Mouse (Mus musculus) forebrain, embryonic 10.5 days (tissue): ENCODE measurements around the gene Fam160a1. TPM values are rescaled to one million over a fixed set of nuclear protein-coding genes. Genes with fewer than 3 reads are reported as not detected.
A peak's percentile ranks its signal among the peaks of the same experiment; 100 is the strongest.

ENCODE experiments used
- DNase-seq: peaks from one replicate; pipeline ENCODE4 v3.0.0-alpha.2; 2017; ENCODE audit warnings: low spot score; ENCODE audit errors: extremely low spot score
- H3K27ac ChIP-seq: fragments of 300-500 bp; sonication (generic); 2 replicates; pipeline ENCODE4 v1.5.1; 2016; ENCODE audit warnings: mild to moderate bottlenecking
- H3K27me3 ChIP-seq: fragments of 300-500 bp; sonication (generic); 2 replicates; pipeline ENCODE4 v1.6.1; 2016; ENCODE audit warnings: mild to moderate bottlenecking; ENCODE audit not compliant: poor library complexity, severe bottlenecking
- H3K36me3 ChIP-seq: fragments of 300-500 bp; sonication (generic); replicated peaks from 2 replicates; pipeline ENCODE4 v1.6.1; 2016; ENCODE audit warnings: mild to moderate bottlenecking, moderate library complexity
- H3K4me1 ChIP-seq: fragments of 300-500 bp; sonication (generic); 2 replicates; pipeline ENCODE4 v1.6.1; 2016
- H3K4me3 ChIP-seq: fragments of 300-500 bp; sonication (generic); 2 replicates; pipeline ENCODE4 v1.5.1; 2016; ENCODE audit warnings: mild to moderate bottlenecking, moderate library complexity
- H3K9me3 ChIP-seq: fragments of 300-500 bp; sonication (generic); 2 replicates; pipeline ENCODE4 v1.6.1; 2016; ENCODE audit warnings: mild to moderate bottlenecking, moderate library complexity
- WGBS: fragments of 180-500 bp; shearing (Covaris S2); methylation state at CpG from one replicate; pipeline ENCODE4 v1.1.7; 2016; 5-methylcytosine and 5-hydroxymethylcytosine counted together
- polyA plus RNA-seq: library from polyadenylated mRNA; unstranded; fragments of >200 nt; fragmentation: Nextera tagmentation; extraction: Ambion mirVana; gene quantifications from 2 replicates; pipeline ENCODE4 v1.2.1, GENCODE M21; 2016

Fam160a1 gene
- polyA plus RNA-seq, 1 experiment from 2014 or later = 0.40 TPM

DNA sequence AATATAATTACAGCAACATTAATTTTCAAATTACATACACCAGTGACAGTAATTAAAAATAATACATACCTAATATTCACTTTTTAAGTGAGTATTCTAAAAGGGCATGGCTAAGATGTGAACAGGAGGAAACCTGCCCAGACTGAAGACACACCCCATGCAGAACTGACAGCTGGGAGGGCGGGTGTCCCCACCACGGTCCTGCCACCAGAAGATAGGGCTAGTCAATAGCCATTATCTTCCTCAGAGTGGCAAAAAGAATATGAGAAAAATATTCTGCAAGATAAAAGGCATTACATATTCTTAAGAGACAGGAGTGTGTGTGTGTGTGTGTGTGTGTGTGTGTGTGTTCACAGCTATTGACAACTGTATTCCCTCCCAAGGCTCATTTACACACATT lies 92.0 kb downstream of the Fam160a1 start:
- Histone ChIP-seq H3K36me3 (no peaks in the 10 kb centered on the region), H3K9me3 (no peaks in the 10 kb centered on the region), H3K27me3 (no peaks in the 10 kb centered on the region), H3K4me3 (no peak overlapping the region), H3K27ac (no peak overlapping the region), H3K4me1 (no peaks in the 10 kb centered on the region)
- 91% methylated on average over 2 of the region's 2 CpGs for WGBS
- DNase-seq = no peak

DNA sequence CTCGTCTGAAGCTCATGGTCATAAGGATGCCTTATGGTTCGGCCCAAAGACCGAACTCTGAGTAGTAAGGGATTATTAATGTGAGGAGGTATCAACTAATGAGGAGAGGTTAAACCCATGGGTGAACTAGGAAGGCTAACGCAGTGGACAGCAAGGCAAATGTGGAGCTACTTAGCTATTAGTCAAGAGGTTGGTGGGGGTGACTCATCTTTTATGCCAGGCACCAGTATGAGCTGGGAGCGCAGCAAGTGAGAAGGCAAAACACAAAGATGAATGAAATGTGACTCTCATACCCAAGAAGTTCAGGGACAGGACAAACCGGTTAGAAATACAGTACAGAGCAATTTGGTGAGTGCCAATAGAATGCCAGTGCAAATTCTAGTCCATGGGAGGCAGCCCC lies 94.5 kb downstream of the Fam160a1 start:
- Histone ChIP-seq H3K27ac (no peak overlapping the region), H3K9me3 (no peaks in the 10 kb centered on the region), H3K27me3 (no peaks in the 10 kb centered on the region), H3K36me3 (no peaks in the 10 kb centered on the region), H3K4me1 (no peaks in the 10 kb centered on the region), H3K4me3 (no peak overlapping the region)
- WGBS = 90% methylated on average over 6 of the region's 6 CpGs
- no peak for DNase-seq

DNA sequence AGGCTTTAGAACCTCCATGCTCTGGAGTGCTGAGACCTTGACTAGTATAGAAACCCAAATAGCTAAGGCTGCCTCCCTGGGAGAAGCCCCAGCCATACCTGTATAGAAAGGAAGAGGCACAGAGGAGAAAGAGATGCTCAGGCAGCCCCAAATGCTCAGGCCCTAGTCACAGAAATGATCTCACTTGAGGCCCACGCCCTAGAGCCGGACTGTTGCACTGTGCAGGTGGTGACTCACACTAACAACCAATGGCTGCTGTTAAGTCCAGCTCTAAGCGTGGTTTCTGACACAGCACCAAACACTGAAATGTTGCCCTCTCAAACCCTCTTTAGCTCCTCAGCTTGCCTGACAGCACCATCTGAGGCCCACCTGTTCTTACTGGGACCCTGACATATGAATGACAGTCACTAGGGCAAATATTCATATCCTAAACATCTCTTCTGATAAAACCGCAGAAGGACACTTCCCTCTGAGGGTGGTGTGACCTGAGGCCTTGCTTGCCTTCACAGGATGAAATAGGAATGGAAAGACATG lies 101.3 kb downstream of the Fam160a1 start:
- Histone ChIP-seq H3K9me3 (no peaks in the 10 kb centered on the region), H3K36me3 (no peaks in the 10 kb centered on the region), H3K27ac (no peak overlapping the region), H3K4me1 (no peaks in the 10 kb centered on the region; the same call in 1 of the 2 replicates), H3K27me3 (no peaks in the 10 kb centered on the region), H3K4me3 (no peak overlapping the region)
- WGBS = 90% methylated on average over 4 of the region's 4 CpGs
- no peak for DNase-seq

DNA sequence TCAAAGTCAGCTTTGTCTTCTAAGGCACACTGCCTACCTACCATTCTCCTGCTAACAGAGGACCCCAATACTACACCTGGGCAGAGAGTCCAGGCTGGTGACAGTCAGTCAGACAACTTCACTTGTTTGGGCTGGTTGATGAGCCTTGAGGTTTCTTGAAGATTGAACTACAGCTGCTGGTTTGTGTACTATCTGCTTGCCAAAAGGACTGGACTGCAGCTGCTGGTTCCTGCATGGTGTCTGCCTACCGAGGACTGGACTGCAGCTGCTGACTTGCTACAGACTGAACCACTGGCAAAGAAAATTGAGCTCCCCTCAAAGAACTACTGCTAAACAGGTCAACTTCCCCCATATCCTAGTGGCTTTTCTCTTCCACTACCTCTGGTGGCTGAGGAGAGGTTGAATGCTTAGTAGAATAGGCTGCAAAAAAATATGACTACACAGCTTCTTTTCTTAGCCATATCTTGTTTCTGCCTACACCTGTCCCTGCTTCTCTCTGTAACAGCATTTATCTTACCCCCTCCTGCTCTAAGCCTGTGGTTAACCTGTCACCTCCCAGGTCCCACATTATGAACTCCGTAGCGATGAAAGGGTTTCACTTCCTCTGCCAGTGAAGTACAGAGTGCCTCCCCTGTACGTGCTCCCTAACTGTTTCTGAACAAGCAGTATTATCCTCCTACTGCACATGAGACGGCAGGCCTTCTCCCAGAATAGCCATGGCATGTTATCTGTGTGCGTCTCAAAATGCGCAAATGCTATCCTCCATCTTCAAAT lies 103.0 kb downstream of the Fam160a1 start:
- whole genome bisulfite sequencing = 90% methylated on average over 7 of the region's 7 CpGs
- Histone ChIP-seq H3K27me3 (no peaks in the 10 kb centered on the region), H3K36me3 (no peaks in the 10 kb centered on the region), H3K9me3 (no peaks in the 10 kb centered on the region), H3K4me3 (no peak overlapping the region), H3K27ac (no peak overlapping the region), H3K4me1 (no peaks in the 10 kb centered on the region; the same call in 1 of the 2 replicates)
- no peak for DNase-seq

DNA sequence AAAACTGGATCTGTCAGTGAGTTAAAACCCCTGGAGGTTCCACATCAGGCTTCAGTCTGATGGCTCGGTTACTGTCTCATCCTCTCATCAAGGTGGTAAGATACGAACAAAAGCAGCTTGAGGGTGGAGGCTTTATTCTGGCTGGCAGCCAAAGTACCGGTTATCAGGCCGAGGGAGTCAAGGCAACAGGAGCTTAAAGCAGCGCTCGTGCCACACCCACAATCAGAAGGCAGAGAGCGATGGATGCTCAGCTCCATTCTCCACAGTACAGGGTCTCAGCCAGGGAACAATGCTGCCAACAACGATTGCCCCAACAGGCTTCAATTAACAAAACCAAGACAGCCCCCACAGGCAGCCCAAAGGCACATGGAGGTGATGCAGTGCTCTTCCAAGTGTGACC lies 106.4 kb downstream of the Fam160a1 start:
- WGBS = 68% methylated on average over 8 of the region's 8 CpGs
- H3K27ac ChIP-seq = no peak overlapping the region

DNA sequence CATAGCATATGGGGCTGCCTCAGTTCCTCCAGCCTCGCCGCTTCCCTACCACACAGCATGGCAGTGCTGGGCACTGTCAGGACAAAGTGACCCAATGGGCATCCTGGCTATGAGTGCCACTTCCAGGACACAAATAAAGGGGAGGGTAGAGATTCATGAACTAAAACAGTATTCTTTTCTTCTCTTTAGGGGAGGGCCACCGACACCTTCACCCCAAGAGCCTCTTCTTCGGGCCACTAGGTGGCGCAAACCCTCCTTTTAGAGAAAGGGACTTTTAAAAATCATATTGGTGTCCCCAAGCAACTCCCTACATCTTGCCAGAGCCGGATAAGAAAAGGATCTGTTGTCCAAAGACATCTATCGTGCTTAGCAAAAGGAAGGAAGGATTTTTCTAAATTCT lies 109.7 kb downstream of the Fam160a1 start:
- 46% methylated on average over 7 of the region's 7 CpGs for WGBS

More for the DNA sequence above, 106.4 kb downstream of the Fam160a1 start:
- no peaks in the 10 kb centered on the region; the same call in 1 of the 2 replicates for H3K4me1 ChIP-seq
- no peaks in the 10 kb centered on the region for H3K9me3 ChIP-seq
- no peak overlapping the region for H3K4me3 ChIP-seq
- no peaks in the 10 kb centered on the region for H3K27me3 ChIP-seq
- DNase-seq = no peak
- H3K36me3 ChIP-seq = no peaks in the 10 kb centered on the region

DNA sequence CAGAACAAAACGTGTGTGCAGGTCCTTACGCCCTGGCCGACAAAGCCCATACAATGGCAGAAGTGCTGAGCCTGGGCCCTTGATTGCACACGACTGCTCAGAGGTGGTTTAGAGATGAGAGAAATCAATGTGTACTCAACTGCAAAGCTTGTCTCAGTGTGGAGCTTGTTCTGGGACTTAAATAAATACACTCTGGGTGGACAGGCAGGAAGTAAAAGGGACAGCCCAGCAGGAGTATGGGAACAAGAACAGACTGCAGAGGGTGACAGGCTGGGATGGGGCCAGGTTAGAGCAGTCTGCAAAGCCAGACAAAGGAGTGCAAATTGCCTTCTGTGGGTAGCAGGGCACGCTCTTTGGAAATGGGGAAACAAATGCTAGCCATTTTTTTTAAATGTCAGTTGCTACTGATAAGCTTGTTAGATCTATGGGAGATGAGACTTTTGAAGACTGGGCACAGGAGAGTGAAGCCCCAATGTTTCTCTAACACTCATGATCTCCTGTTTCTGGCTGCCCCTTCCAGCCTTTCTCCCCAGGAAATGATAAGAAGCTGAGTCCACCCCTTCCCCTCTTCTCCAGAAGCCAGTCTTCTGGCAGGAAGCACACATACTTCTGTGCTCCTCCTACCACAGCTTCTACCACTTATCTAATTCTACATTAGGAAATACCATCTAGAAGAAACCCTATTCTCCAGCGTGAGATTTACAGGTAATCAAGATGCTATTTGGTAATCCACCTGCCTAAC lies 113.8 kb downstream of the Fam160a1 start:
- no peak for DNase-seq

More for the DNA sequence above, 109.7 kb downstream of the Fam160a1 start:
- H3K27ac ChIP-seq = no peak overlapping the region
- peak; percentile 42 for DNase-seq
- H3K36me3 ChIP-seq = no peaks in the 10 kb centered on the region
- no peaks in the 10 kb centered on the region for H3K27me3 ChIP-seq
- peaks cover 7% of the 10 kb centered on the region for H3K4me1 ChIP-seq
- no peaks in the 10 kb centered on the region for H3K9me3 ChIP-seq
- H3K4me3 ChIP-seq = no peak overlapping the region

DNA sequence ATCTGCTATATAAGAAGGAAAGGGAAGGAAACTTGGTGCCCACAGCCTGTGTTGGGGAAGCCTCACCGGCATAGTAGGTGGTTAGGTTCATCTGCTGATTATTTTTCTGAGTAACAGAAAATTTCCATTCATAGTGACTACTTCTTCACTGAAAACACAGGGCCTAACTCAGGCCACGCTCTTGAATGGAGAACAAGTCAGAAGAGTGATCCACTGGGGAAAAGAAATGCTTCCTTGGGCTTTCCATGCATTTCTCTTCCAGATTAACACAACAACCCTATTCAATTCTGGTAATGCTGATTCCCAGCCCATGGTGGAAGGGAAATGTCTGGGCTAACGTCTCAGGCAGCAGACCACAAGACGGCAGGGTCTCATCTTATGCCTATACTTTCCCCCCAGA lies 118.6 kb downstream of the Fam160a1 start:
- no peak overlapping the region for H3K27ac ChIP-seq
- peaks cover 9% of the 10 kb centered on the region for H3K4me1 ChIP-seq
- 84% methylated on average over 4 of the region's 4 CpGs for WGBS
- no peaks in the 10 kb centered on the region for H3K9me3 ChIP-seq
- no peaks in the 10 kb centered on the region for H3K27me3 ChIP-seq
- no peak overlapping the region for H3K4me3 ChIP-seq
- DNase-seq = no peak
- no peaks in the 10 kb centered on the region for H3K36me3 ChIP-seq

More for the DNA sequence above, 113.8 kb downstream of the Fam160a1 start:
- peaks cover 7% of the 10 kb centered on the region for H3K4me1 ChIP-seq
- H3K4me3 ChIP-seq = no peak overlapping the region
- WGBS = 62% methylated on average over 6 of the region's 6 CpGs
- no peaks in the 10 kb centered on the region for H3K27me3 ChIP-seq
- H3K27ac ChIP-seq = no peak overlapping the region
- H3K36me3 ChIP-seq = no peaks in the 10 kb centered on the region
- no peaks in the 10 kb centered on the region for H3K9me3 ChIP-seq

DNA sequence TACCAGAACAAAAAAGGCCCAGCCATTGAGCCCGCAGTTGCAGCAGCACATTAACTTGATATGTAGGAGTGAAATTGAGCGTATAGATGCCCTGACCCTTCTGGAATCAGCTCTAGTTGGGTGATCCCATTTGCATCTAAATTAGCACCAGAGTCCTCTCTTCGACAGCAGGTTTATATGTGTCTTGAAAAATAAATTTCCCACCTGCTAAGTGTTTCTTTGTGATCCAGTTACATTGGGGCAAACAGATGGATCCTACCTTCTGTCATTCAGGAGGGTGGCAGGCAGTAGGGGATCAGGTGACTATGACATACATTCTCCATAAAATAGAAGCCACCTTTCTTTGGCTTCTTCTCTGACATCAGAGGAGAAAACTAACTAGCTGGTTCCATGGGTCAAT lies 122.0 kb downstream of the Fam160a1 start:
- no peak overlapping the region for H3K4me3 ChIP-seq
- no peaks in the 10 kb centered on the region for H3K27me3 ChIP-seq
- no peak overlapping the region for H3K27ac ChIP-seq
- peaks cover 10% of the 10 kb centered on the region for H3K4me1 ChIP-seq
- H3K36me3 ChIP-seq = no peaks in the 10 kb centered on the region
- H3K9me3 ChIP-seq = no peaks in the 10 kb centered on the region
- WGBS = 83% methylated on average over 3 of the region's 3 CpGs
- DNase-seq = no peak

DNA sequence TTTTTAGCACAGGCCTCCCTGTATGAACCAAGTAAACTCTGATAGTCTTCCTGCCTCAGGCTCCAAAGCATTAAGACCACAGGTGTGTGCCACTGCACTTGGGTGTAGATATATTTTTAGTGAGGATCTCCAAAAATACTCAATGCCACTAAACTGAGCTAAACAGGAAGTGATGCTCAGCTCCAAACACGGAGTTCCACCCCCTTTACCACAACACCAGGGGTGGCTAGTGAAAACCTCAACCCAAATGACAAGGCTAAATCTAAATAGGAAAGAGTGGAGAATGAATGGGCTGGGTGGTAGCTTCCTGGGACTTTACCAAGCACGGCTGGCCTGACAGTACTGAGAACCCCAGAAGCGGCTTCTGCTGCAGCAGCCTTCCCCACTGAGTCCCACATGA lies 124.1 kb downstream of the Fam160a1 start:
- 46% methylated on average over 3 of the region's 3 CpGs for WGBS

DNA sequence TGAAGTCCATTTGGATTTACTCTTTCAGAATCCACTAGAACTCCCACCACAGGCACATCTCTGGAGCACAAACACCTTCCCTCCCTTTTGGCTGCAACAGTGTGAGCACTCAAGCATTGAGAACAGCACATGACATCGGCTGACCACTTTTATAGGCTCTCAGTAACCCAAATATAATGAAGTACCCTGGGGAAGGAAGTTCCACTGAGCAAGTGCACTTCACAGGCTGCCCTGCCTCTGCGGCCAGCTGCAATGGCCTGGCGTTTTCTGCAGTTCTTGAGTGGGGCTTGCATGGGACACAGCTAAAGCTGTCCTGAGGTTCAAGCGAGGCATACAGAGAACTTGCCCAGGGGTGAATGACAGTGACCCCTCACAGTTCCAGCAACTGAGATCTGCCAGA lies 126.0 kb downstream of the Fam160a1 start:
- Histone ChIP-seq H3K27ac (no peak overlapping the region), H3K27me3 (no peaks in the 10 kb centered on the region), H3K4me1 (peaks cover 10% of the 10 kb centered on the region), H3K36me3 (no peaks in the 10 kb centered on the region), H3K4me3 (no peak overlapping the region), H3K9me3 (no peaks in the 10 kb centered on the region)
- no peak for DNase-seq
- 77% methylated on average over 4 of the region's 4 CpGs for WGBS

More for the DNA sequence above, 124.1 kb downstream of the Fam160a1 start:
- Histone ChIP-seq H3K27me3 (no peaks in the 10 kb centered on the region), H3K36me3 (no peaks in the 10 kb centered on the region), H3K9me3 (no peaks in the 10 kb centered on the region), H3K4me3 (no peak overlapping the region), H3K27ac (no peak overlapping the region), H3K4me1 (peaks cover 10% of the 10 kb centered on the region)
- no peak for DNase-seq

DNA sequence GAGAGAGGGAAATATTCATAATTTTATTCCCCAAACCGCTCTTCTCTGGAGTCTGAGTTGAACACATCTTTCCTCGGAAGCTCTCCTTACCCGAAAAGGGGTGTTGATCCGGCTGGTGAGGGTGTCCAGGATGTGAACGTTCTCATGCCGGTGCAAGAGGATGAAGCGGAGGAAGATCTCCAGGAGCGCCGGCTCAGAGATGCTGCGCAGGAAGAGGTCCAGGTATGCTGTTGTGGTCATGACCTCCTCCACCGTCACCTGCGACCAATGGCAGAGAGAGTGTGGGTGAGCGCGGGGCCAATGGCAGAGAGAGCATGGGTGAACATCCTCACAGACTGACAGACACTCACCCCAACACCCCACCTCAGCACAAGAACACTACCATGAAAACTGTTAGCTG lies 128.8 kb downstream of the Fam160a1 start:
- no peaks in the 10 kb centered on the region for H3K27me3 ChIP-seq
- no peaks in the 10 kb centered on the region for H3K36me3 ChIP-seq
- 95% methylated on average over 14 of the region's 14 CpGs for WGBS
- H3K27ac ChIP-seq = no peak overlapping the region
- DNase-seq = no peak
- H3K9me3 ChIP-seq = no peaks in the 10 kb centered on the region
- no peak overlapping the region for H3K4me3 ChIP-seq
- peaks cover 6% of the 10 kb centered on the region for H3K4me1 ChIP-seq

DNA sequence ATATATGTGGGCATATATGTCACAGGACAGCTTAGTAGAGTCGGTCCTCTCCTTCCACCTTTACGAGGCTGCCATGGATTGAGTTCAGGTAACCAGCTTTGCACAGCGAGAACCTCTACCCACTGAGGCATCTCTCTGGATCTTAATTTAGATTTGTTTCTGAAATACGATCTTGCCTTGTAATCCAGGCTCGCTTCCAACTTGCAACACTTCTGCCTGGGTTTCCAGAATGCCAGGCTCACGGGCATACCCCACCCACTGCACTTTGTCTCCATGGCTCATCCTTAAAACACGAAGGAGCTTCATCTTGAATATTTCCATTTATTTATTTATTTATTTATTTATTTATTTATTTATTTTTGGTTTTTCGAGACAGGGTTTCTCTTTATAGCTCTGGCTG lies 131.8 kb downstream of the Fam160a1 start:
- Histone ChIP-seq H3K36me3 (no peaks in the 10 kb centered on the region), H3K4me3 (no peak overlapping the region), H3K4me1 (peaks cover 14% of the 10 kb centered on the region), H3K27ac (no peak overlapping the region), H3K9me3 (no peaks in the 10 kb centered on the region), H3K27me3 (no peaks in the 10 kb centered on the region)
- 92% methylated on average over 8 of the region's 8 CpGs for WGBS
- DNase-seq = no peak
